Mouse (Mus musculus): ENCODE results near the gene Esyt2.

GRCm38 (mm10) chr12:116238803-116239202 is 42.2 kb upstream of the Esyt2 start:
- TF ChIP-seq CTCF (IDR thresholded peaks at IDR 0.05; ENCODE audit: low read depth) (no peak), EP300 (IDR thresholded peaks at IDR 0.05; ENCODE audit: low read depth) (no peak)
